Mouse (Mus musculus) hindbrain, embryonic 16.5 days (tissue): ENCODE measurements at regions not wholly inside any gene's neighbourhood (a gene's known extent, or its start where the extent isn't known, plus 50 kb on each side); places are given as distances from the start of the nearest gene placed in this dataset.
"Not testable (repeated sequence)": the region's sequence is repeated elsewhere in the genome, so short reads cannot be mapped to it uniquely, and the experiment has no call there.

Source experiments
- ATAC-seq: fragments of 200-750 bp; cut with Nextera tagmentation; 2 replicates; pipeline ENCODE4 v1.8.0; 2017; ENCODE audit warnings: moderate TSS enrichment, moderate library complexity
- H3K27ac ChIP-seq: fragments of 300-500 bp; sonication (generic); 2 replicates; pipeline ENCODE4 v1.5.1; 2014; ENCODE audit warnings: low read depth, mild to moderate bottlenecking, control low read depth, low read length, moderate library complexity
- H3K27me3 ChIP-seq: fragments of 300-500 bp; sonication (generic); replicated peaks from 2 replicates; pipeline ENCODE4 v1.6.1; 2014; ENCODE audit warnings: low read length; ENCODE audit not compliant: control insufficient read depth, insufficient read depth
- H3K36me3 ChIP-seq: fragments of 300-500 bp; sonication (generic); 2 replicates; pipeline ENCODE4 v1.6.1; 2014; ENCODE audit warnings: mild to moderate bottlenecking, low read length, moderate library complexity, mixed read lengths; ENCODE audit not compliant: control insufficient read depth, insufficient read depth
- H3K4me1 ChIP-seq: fragments of 300-500 bp; sonication (generic); 2 replicates; pipeline ENCODE4 v1.6.1; 2014; ENCODE audit warnings: low read depth, low read length; ENCODE audit not compliant: control insufficient read depth, insufficient read depth
- H3K4me2 ChIP-seq: fragments of 300-500 bp; sonication (generic); 2 replicates; pipeline ENCODE4 v1.6.1; 2014; ENCODE audit warnings: mild to moderate bottlenecking, low read length, control low read depth, moderate library complexity
- H3K4me3 ChIP-seq: fragments of 300-500 bp; sonication (generic); 2 replicates; pipeline ENCODE4 v1.5.1; 2014; ENCODE audit warnings: mild to moderate bottlenecking, low read length, control low read depth, moderate library complexity
- H3K9ac ChIP-seq: fragments of 300-500 bp; sonication (generic); 2 replicates; pipeline ENCODE4 v1.6.1; 2014; ENCODE audit warnings: low read depth, mild to moderate bottlenecking, control low read depth, low read length, moderate library complexity
- H3K9me3 ChIP-seq: fragments of 300-500 bp; sonication (generic); 2 replicates; pipeline ENCODE4 v1.6.1; 2014; ENCODE audit warnings: mild to moderate bottlenecking, low read length, moderate library complexity; ENCODE audit not compliant: control insufficient read depth
- WGBS: fragments of 180-500 bp; shearing (Covaris S2); extraction: QIAGEN DNeasy Blood & Tissue Kit; methylation state at CpG from one replicate; pipeline ENCODE4 v1.1.7; 2014; 5-methylcytosine and 5-hydroxymethylcytosine counted together

DNA sequence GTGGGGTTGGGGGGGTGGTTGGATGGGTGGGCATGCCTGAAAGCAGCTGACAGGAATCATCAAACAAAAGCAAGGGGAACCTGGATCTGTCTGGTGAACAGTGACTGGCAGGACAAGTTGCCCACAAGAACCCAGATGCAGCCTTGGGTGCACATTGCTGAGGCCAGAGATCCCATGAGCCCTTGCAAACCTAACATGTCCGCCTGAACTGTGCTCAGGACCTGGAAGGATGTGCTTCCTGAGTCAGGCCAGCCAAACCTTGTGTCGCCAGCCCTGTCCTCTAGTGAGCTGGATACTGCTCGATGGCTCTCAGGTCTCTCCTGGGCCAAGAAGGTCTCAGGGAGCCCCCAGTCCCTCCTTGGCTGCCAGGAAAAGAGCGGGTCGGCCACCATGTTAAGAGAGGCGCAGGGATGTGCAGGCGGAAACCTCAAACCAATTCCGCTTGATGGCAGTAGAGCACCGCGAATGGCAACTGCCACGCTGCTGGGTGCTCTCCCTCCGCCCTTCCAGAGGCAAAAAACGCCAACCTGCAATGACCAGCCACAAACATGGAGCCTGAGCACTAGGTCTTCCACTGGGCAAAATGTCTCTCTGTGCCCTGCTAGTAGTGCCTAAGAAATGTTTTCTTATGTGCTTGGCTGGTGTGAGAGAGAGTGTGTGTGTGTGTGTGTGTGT lies 140.2 kb downstream of the Pls3 start:
- H3K27me3 ChIP-seq, H3K36me3 ChIP-seq, H3K9me3 ChIP-seq, H3K27ac ChIP-seq, ATAC-seq, H3K9ac ChIP-seq, H3K4me2 ChIP-seq, H3K4me1 ChIP-seq, H3K4me3 ChIP-seq: not testable (repeated sequence)
- WGBS: 56% methylated on average over 10 of the region's 13 CpGs

DNA sequence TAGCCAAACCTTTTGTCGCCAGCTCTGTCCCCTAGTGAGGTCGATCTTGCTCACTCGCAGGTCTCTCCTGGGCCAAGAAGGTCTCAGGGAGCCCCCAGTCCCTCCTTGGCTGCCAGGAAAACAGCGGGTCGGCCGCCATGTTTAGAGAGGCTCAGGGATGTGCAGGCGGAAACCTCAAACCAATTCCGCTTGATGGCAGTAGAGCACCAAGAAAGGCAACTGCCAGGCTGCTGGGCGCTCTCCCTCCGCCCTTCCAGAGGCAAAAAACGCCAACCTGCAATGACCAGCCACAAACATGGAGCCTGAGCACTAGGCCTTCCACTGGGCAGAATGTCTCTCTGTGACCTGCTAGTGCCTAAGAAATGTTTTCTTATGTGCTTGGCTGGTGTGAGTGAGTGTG lies 141.3 kb downstream of the Pls3 start:
- not testable (repeated sequence) for H3K4me3 ChIP-seq, H3K4me1 ChIP-seq, H3K27me3 ChIP-seq, H3K36me3 ChIP-seq, H3K9me3 ChIP-seq, H3K9ac ChIP-seq, ATAC-seq, H3K27ac ChIP-seq, H3K4me2 ChIP-seq
- 72% methylated on average over 10 of the region's 11 CpGs for WGBS

DNA sequence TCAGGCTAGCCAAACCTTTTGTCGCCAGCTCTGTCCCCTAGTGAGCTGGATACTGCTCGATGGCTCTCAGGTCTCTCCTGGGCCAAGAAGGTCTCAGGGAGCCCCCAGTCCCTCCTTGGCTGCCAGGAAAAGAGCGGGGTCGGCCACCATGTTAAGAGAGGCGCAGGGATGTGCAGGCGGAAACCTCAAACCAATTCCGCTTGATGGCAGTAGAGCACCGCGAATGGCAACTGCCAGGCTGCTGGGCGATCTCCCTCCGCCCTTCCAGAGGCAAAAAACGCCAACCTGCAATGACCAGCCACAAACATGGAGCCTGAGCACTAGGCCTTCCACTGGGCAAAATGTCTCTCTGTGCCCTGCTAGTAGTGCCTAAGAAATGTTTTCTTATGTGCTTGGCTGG lies 145.2 kb downstream of the Pls3 start:
- H3K4me1 ChIP-seq, H3K27me3 ChIP-seq, H3K36me3 ChIP-seq, H3K4me2 ChIP-seq, H3K27ac ChIP-seq, H3K9ac ChIP-seq, H3K4me3 ChIP-seq, ATAC-seq, H3K9me3 ChIP-seq: not testable (repeated sequence)
- WGBS: 79% methylated on average over 12 of the region's 12 CpGs

DNA sequence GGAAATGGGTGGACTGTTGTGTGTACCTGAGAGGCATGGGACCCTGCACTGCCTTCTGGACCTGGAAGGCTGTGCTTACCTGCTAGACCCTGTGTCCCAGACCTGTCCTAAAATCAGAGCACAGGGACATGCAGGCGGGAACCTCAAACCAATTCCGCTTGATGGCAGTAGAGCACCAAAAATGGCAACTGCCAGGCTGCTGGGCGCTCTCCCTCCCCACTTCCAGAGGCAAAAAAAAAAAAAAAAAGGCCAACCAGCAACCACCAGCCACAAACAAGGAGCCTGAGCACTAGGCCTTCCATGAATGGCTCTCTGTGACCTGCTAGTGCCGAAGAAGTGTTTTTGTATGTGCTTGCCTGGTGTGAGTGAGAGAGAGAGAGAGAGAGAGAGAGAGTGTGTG lies 146.5 kb downstream of the Pls3 start:
- no peak for ATAC-seq
- Histone ChIP-seq H3K9me3 (no peaks in the 10 kb centered on the region), H3K9ac (no peak overlapping the region), H3K27me3 (no peaks in the 10 kb centered on the region), H3K4me3 (no peak overlapping the region), H3K4me2 (no peak overlapping the region), H3K4me1 (no peaks in the 10 kb centered on the region), H3K27ac (no peak overlapping the region), H3K36me3 (peaks cover 3% of the 10 kb centered on the region; the same call in 1 of the 2 replicates)
- 79% methylated on average over 4 of the region's 4 CpGs for WGBS

DNA sequence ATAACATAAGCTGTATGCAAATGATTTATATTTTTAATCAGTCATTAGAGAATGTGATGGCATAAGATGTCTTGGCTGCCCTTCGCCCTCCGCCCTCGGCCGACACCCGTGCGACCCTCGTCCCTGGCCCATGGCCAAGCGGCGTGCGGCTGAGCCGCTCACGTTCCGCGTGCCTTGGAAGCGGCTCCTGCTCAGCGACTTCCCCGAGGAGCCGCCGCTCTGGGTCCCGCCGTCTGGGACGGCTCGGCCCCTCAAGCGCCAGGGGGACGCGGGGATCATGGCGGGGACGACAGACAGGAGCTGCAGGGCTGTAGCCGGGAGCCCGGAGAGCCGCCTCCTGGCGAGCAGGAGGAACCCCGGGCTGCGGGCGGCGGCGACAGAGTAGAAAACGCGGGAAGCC lies 145.5 kb upstream of the Rab39b start:
- not testable (repeated sequence) for H3K4me1 ChIP-seq, H3K27me3 ChIP-seq, H3K27ac ChIP-seq, H3K4me3 ChIP-seq, H3K36me3 ChIP-seq, ATAC-seq, H3K9ac ChIP-seq, H3K9me3 ChIP-seq
- WGBS: 63% methylated on average over 25 of the region's 39 CpGs
- H3K4me2 ChIP-seq: peak overlapping the region; percentile 12; the same call in 1 of the 2 replicates

DNA sequence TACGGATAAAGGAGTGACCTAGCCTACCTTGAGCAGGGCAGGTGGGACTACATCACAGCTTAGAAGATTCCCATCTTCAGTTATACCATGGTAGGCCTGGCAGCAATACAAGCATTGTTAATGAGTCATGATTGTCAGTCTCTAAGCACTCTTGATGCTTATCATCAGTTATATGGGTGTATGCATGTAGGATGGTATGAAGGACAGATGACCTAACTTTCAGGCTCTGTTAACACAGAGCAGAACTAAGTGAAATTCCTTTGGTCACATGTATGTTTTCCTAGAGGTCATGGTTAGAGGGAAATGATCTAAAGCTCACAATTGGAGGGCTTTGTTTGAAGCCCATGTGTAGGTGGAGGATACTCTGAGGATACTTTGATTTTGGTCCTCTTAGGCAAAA lies 121.9 kb upstream of the Rab39b start:
- no peak overlapping the region for H3K4me2 ChIP-seq
- no peaks in the 10 kb centered on the region for H3K4me1 ChIP-seq
- H3K4me3 ChIP-seq: no peak overlapping the region
- H3K36me3 ChIP-seq: no peaks in the 10 kb centered on the region
- no peaks in the 10 kb centered on the region for H3K9me3 ChIP-seq
- ATAC-seq: no peak
- no peak overlapping the region for H3K27ac ChIP-seq
- 19% methylated on average over 1 of the region's 1 CpGs for WGBS
- no peak overlapping the region for H3K9ac ChIP-seq
- H3K27me3 ChIP-seq: no peaks in the 10 kb centered on the region

DNA sequence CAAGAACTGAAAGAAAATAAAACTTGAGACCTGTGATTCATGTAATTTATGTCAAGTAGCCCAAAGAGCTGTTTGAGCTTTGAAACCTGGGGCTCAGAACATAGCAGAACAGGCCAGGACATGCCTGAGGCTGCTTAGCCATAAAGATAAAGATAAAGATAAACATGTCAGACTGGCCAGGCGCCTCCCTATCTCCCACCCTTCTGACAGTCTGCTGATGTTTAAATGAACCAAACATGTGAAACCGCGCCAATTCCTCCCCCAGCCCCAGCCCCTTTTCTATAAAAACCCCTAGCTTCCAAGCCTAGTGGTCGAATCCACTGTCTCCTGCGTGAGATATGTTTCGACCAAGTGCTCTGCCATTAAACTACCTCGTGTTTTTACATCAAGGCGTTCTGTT lies 97.2 kb upstream of the Rab39b start:
- not testable (repeated sequence) for ATAC-seq, H3K36me3 ChIP-seq, H3K4me2 ChIP-seq, H3K27me3 ChIP-seq, H3K9ac ChIP-seq, H3K9me3 ChIP-seq, H3K4me1 ChIP-seq, H3K4me3 ChIP-seq, H3K27ac ChIP-seq
- WGBS: 95% methylated on average over 8 of the region's 8 CpGs

DNA sequence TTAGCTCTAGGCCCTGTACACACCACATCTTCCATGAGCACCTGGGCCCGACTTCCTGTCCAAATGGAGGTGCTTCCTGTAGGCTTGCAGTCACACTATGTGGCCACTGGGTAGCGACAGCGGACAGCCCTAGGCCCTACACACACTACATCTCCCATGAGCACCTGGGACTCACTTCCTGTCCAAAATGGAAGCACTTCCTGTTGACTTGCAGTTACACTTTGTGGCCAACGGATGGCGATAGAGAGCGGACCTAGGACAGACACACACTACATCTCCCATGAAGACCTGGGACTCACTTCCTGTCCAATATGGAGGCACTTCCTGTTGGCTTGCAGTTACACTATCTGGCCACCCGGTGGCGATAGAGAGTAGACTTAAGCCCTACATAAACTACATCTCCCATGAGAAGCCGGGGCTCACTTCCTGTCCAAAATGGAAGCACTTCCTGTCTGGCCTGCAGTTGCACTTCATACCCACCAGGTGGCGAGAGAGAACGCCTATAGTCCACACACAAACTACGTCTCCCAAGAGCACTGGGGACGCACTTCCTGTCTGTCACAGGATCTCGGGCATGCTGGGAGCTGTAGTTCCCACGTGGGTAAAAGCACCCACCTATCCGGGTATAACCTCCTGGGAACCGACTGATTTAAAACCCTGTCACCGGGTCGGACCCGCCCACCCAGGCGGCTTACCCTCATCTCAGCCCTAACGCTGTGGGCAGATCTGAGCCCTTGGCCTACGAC lies 96.1 kb upstream of the Rab39b start:
- no peaks in the 10 kb centered on the region for H3K27me3 ChIP-seq
- no peak overlapping the region for H3K27ac ChIP-seq
- 13% methylated on average over 23 of the region's 23 CpGs for WGBS
- H3K4me3 ChIP-seq: peak overlapping the region; percentile 40
- no peaks in the 10 kb centered on the region for H3K4me1 ChIP-seq
- H3K9ac ChIP-seq: no peak overlapping the region
- H3K9me3 ChIP-seq: peaks cover 4% of the 10 kb centered on the region; the same call in 1 of the 2 replicates
- no peaks in the 10 kb centered on the region for H3K36me3 ChIP-seq
- ATAC-seq: peak; percentile 98
- peak overlapping the region; percentile 45 for H3K4me2 ChIP-seq

DNA sequence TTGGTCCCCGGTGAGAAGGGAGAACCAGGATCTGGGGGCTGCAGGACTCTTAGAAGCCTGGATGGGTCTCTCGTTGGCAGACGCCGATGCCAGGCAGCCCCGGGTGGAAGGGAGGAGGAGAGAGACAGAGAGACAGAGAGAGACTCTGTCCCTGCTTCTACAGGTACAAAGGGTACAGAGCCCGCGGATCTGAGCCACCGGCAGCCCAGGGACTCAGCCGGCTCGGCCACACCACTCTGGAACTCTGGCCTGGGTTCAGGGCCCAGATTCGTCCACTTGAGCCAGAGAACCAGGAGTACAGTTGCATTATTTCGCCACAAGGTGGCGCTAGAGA lies 95.5 kb upstream of the Rab39b start:
- Histone ChIP-seq H3K4me1 (no peaks in the 10 kb centered on the region), H3K4me3 (peak overlapping the region; percentile 23), H3K27ac (no peak overlapping the region), H3K4me2 (peak overlapping the region; percentile 48), H3K9me3 (peaks cover 4% of the 10 kb centered on the region; the same call in 1 of the 2 replicates), H3K9ac (peak overlapping the region; percentile 54), H3K27me3 (no peaks in the 10 kb centered on the region), H3K36me3 (no peaks in the 10 kb centered on the region)
- ATAC-seq: no peak
- 44% methylated on average over 6 of the region's 13 CpGs for WGBS
